Mouse (Mus musculus) Muller cell, postnatal 12 days (primary cell): ENCODE measurements around the gene Gm21394.
"Not testable (repeated sequence)": the region's sequence is repeated elsewhere in the genome, so short reads cannot be mapped to it uniquely, and the experiment has no call there.

Source experiments
- DNase-seq: peaks from one replicate; pipeline ENCODE4 v3.0.0-alpha.2; 2015; ENCODE audit errors: inconsistent ontology term

The Gm21394 gene

GRCm38 (mm10) chrY:84564807-84565206 is at the start of gene Gm21394:
Gene Gm21394 (minus strand): TSS chrY:84564907.
- not testable (repeated sequence) for DNase-seq
